In genomic region chr11:75912944-75913657, GRCm38 (mm10) we compare ENCODE assay signal across 8 mouse cellular contexts. TPM values are rescaled to one million over a fixed set of nuclear protein-coding genes. Genes with fewer than 3 reads are reported as not detected.
A peak's percentile ranks its signal among the peaks of the same experiment; 100 is the strongest.
DNase-seq lines count a peak whose midpoint lies in the region; ATAC-seq and TF ChIP-seq lines count a peak whose summit lies in the region.

No protein-coding gene starts in this region.

- no peak for ATAC-seq in cerebellum, adult (ENCODE audit: insufficient number of reproducible peaks, low FRiP score, low TSS enrichment)
- peak; percentile 63 for ATAC-seq in megakaryocyte-erythroid progenitor cell, adult 5-6 weeks (replicated peaks; ENCODE audit: low FRiP score, low TSS enrichment, poor library complexity, severe bottlenecking)

- TF ChIP-seq POLR2A in testis, adult 2 months (IDR thresholded peaks at IDR 0.05; ENCODE audit: control insufficient read depth, low read depth, low read length), result no peak

- peak; percentile 88 for TF ChIP-seq CTCF in E14TG2a.4 (conservative IDR thresholded peaks at IDR 0.05; ENCODE audit: low read length)
- peak; percentile 93 for TF ChIP-seq CTCF in testis, adult 2 months (IDR thresholded peaks at IDR 0.05; ENCODE audit: control insufficient read depth, insufficient read depth, insufficient replicate concordance, low read depth, low read length)

- intact Hi-C loops in gastrocnemius, postnatal 36 days (cut with DNase I), result no loop called here

- no peak overlapping the region for H3K27ac ChIP-seq in testis, adult 2 months (ENCODE audit: control insufficient read depth, insufficient read depth, low read depth, low read length)

- peaks cover 5% of the 10 kb centered on the region; the same call in 1 of the 2 replicates for H3K27me3 ChIP-seq in E14TG2a.4 (ENCODE audit: insufficient read depth, low read length)
- H3K27me3 ChIP-seq in testis, adult 2 months (ENCODE audit: control insufficient read depth, insufficient read depth, low read length), result no peaks in the 10 kb centered on the region

- no peak overlapping the region for H3K4me3 ChIP-seq in E14TG2a.4 (replicated peaks; ENCODE audit: low read length)
- H3K4me3 ChIP-seq in testis, adult 2 months (ENCODE audit: control insufficient read depth, low read depth, low read length), result no peak overlapping the region

- no peaks in the 10 kb centered on the region for H3K36me3 ChIP-seq in E14TG2a.4 (ENCODE audit: insufficient read depth, low read length)
- no peaks in the 10 kb centered on the region for H3K36me3 ChIP-seq in testis, adult 2 months (ENCODE audit: control insufficient read depth, insufficient read depth, low read length)

- peak; percentile 41 for DNase-seq in cerebellum, adult 8-10 months
- DNase-seq in c-Kit-positive CD71-negative TER-119-negative erythroid progenitor cells, embryonic 14.5 days (ENCODE audit: low read depth), result peak; percentile 36
- DNase-seq in gastrocnemius, postnatal 36 days, result peak; percentile 48 to 59
- peak; percentile 72 to 89 for DNase-seq in kidney, postnatal 36 days

- 0 out of 2 replicates have a peak, but pooled peaks cover 6% of the 10 kb centered on the region for H3K9me3 ChIP-seq in E14TG2a.4 (ENCODE audit: low read length)

- no peaks in the 10 kb centered on the region; the same call in 1 of the 2 replicates for H3K4me1 ChIP-seq in E14TG2a.4 (replicated peaks; ENCODE audit: low read depth, low read length)
- H3K4me1 ChIP-seq in testis, adult 2 months (ENCODE audit: control insufficient read depth, insufficient read depth, low read length), result no peaks in the 10 kb centered on the region

RNA-seq across cellular contexts. Expression of gene Rph3al, which starts 25.1 kb away (rescaled TPM):
- total RNA-seq in gastrocnemius, postnatal 36 days (2021), result 10 to 100 TPM in 1 of 2 experiments, 1 to 10 TPM in 1; 9.4 to 11.0 TPM
- total RNA-seq in megakaryocyte-erythroid progenitor cell, adult 5-6 weeks (2014; fragmentation: Nextera tagmentation), result 7.2 and 8.3 TPM in 2 replicates
- 1.1 and 2.7 TPM in 2 replicates for total RNA-seq in megakaryocyte-erythroid progenitor cell, adult 5-6 weeks (2017)
- 0.91 and 1.8 TPM in 2 replicates for polyA plus RNA-seq in testis, adult 2 months (2012; rRNA removed)
